Mouse (Mus musculus): ENCODE data around the gene Kazn. TPM values are rescaled to one million over a fixed set of nuclear protein-coding genes. Genes with fewer than 3 reads are reported as not detected.

Kazn gene
- total and polyA plus RNA-seq, 3 experiments, result 0.11 TPM; not detected in 2

- H3K36me3 ChIP-seq (replicated peaks), result no peaks in the 10 kb centered on the region
- TF ChIP-seq POLR2AphosphoS5 (IDR thresholded peaks at IDR 0.05; ENCODE audit: insufficient replicate concordance, low read depth, low read length) (no peak), TAL1 (conservative IDR thresholded peaks at IDR 0.05; ENCODE audit: low read depth, low read length) (no peak), GATA1 (IDR thresholded peaks at IDR 0.05; ENCODE audit: borderline replicate concordance, low read length) (no peak), CTCF (IDR thresholded peaks at IDR 0.05; ENCODE audit: low read depth, low read length) (no peak), GATA2 (IDR thresholded peaks at IDR 0.05; ENCODE audit: borderline replicate concordance, low read depth, low read length) (no peak)
- no peaks in the 10 kb centered on the region for H3K4me1 ChIP-seq (ENCODE audit: insufficient read depth, low read depth, low read length)
- ATAC-seq (ENCODE audit: extremely low read depth, insufficient number of reproducible peaks, low FRiP score, poor library complexity, severe bottlenecking) (no peak), DNase-seq (ENCODE audit: low spot score) (no peak)
- no peaks in the 10 kb centered on the region for H3K27me3 ChIP-seq (ENCODE audit: insufficient read depth, low read length)
- peaks cover 77% of the 10 kb centered on the region for H3K9me3 ChIP-seq (replicated peaks)
- H3K4me3 ChIP-seq (ENCODE audit: low read depth, low read length), result no peak overlapping the region
Measured at GRCm38 (mm10) chr4:142274441-142275234, 35.4 kb upstream of the Kazn start.

- Histone ChIP-seq H3K4me1 (ENCODE audit: insufficient read depth, low read depth, low read length) (no peaks in the 10 kb centered on the region), H3K36me3 (replicated peaks) (no peaks in the 10 kb centered on the region), H3K27me3 (ENCODE audit: insufficient read depth, low read length) (no peaks in the 10 kb centered on the region), H3K4me3 (ENCODE audit: low read depth, low read length) (no peak overlapping the region), H3K9me3 (replicated peaks) (peaks cover 78% of the 10 kb centered on the region)
- no peak for DNase-seq (ENCODE audit: low spot score)
- ATAC-seq (ENCODE audit: extremely low read depth, insufficient number of reproducible peaks, low FRiP score, poor library complexity, severe bottlenecking), result no peak
- TF ChIP-seq GATA1 (IDR thresholded peaks at IDR 0.05; ENCODE audit: borderline replicate concordance, low read length) (no peak), TAL1 (conservative IDR thresholded peaks at IDR 0.05; ENCODE audit: low read depth, low read length) (no peak), CTCF (IDR thresholded peaks at IDR 0.05; ENCODE audit: low read depth, low read length) (no peak), POLR2AphosphoS5 (IDR thresholded peaks at IDR 0.05; ENCODE audit: insufficient replicate concordance, low read depth, low read length) (no peak), GATA2 (IDR thresholded peaks at IDR 0.05; ENCODE audit: borderline replicate concordance, low read depth, low read length) (no peak)
Measured at GRCm38 (mm10) chr4:142271506-142271905, 32.3 kb upstream of the Kazn start.

GRCm38 (mm10) chr4:142267832-142268231 lies 28.6 kb upstream of the Kazn start:
- TF ChIP-seq GATA1 (IDR thresholded peaks at IDR 0.05; ENCODE audit: borderline replicate concordance, low read length) (no peak), TAL1 (conservative IDR thresholded peaks at IDR 0.05; ENCODE audit: low read depth, low read length) (no peak), CTCF (IDR thresholded peaks at IDR 0.05; ENCODE audit: low read depth, low read length) (no peak), GATA2 (IDR thresholded peaks at IDR 0.05; ENCODE audit: borderline replicate concordance, low read depth, low read length) (no peak), POLR2AphosphoS5 (IDR thresholded peaks at IDR 0.05; ENCODE audit: insufficient replicate concordance, low read depth, low read length) (no peak)
- no peaks in the 10 kb centered on the region for H3K36me3 ChIP-seq (replicated peaks)
- H3K4me3 ChIP-seq (ENCODE audit: low read depth, low read length), result no peak overlapping the region
- DNase-seq (ENCODE audit: low spot score), result no peak
- H3K27me3 ChIP-seq (ENCODE audit: insufficient read depth, low read length), result no peaks in the 10 kb centered on the region
- H3K4me1 ChIP-seq (ENCODE audit: insufficient read depth, low read depth, low read length), result no peaks in the 10 kb centered on the region
- no peak for ATAC-seq (ENCODE audit: extremely low read depth, insufficient number of reproducible peaks, low FRiP score, poor library complexity, severe bottlenecking)
- H3K9me3 ChIP-seq (replicated peaks), result peaks cover 81% of the 10 kb centered on the region

GRCm38 (mm10) chr4:142267348-142267819 lies 28.2 kb upstream of the Kazn start:
- no peak for TF ChIP-seq GATA2 (IDR thresholded peaks at IDR 0.05; ENCODE audit: borderline replicate concordance, low read depth, low read length)
- no peak for TF ChIP-seq POLR2AphosphoS5 (IDR thresholded peaks at IDR 0.05; ENCODE audit: insufficient replicate concordance, low read depth, low read length)
- TF ChIP-seq TAL1 (conservative IDR thresholded peaks at IDR 0.05; ENCODE audit: low read depth, low read length), result no peak
- no peak for TF ChIP-seq GATA1 (IDR thresholded peaks at IDR 0.05; ENCODE audit: borderline replicate concordance, low read length)
- TF ChIP-seq CTCF (IDR thresholded peaks at IDR 0.05; ENCODE audit: low read depth, low read length), result no peak
- Histone ChIP-seq H3K36me3 (replicated peaks) (no peaks in the 10 kb centered on the region), H3K9me3 (replicated peaks) (peaks cover 86% of the 10 kb centered on the region), H3K4me1 (ENCODE audit: insufficient read depth, low read depth, low read length) (no peaks in the 10 kb centered on the region), H3K27me3 (ENCODE audit: insufficient read depth, low read length) (no peaks in the 10 kb centered on the region), H3K4me3 (ENCODE audit: low read depth, low read length) (no peak overlapping the region)
- DNase-seq (ENCODE audit: low spot score) (no peak), ATAC-seq (ENCODE audit: extremely low read depth, insufficient number of reproducible peaks, low FRiP score, poor library complexity, severe bottlenecking) (no peak)

- TF ChIP-seq GATA2 (IDR thresholded peaks at IDR 0.05; ENCODE audit: borderline replicate concordance, low read depth, low read length) (no peak), GATA1 (IDR thresholded peaks at IDR 0.05; ENCODE audit: borderline replicate concordance, low read length) (no peak), CTCF (IDR thresholded peaks at IDR 0.05; ENCODE audit: low read depth, low read length) (no peak), POLR2AphosphoS5 (IDR thresholded peaks at IDR 0.05; ENCODE audit: insufficient replicate concordance, low read depth, low read length) (no peak), TAL1 (conservative IDR thresholded peaks at IDR 0.05; ENCODE audit: low read depth, low read length) (no peak)
- DNase-seq (ENCODE audit: low spot score) (no peak), ATAC-seq (ENCODE audit: extremely low read depth, insufficient number of reproducible peaks, low FRiP score, poor library complexity, severe bottlenecking) (no peak)
- Histone ChIP-seq H3K4me3 (ENCODE audit: low read depth, low read length) (no peak overlapping the region), H3K9me3 (replicated peaks) (peaks cover 89% of the 10 kb centered on the region), H3K4me1 (ENCODE audit: insufficient read depth, low read depth, low read length) (no peaks in the 10 kb centered on the region), H3K27me3 (ENCODE audit: insufficient read depth, low read length) (no peaks in the 10 kb centered on the region), H3K36me3 (replicated peaks) (no peaks in the 10 kb centered on the region)
Measured at GRCm38 (mm10) chr4:142264335-142264734, 25.1 kb upstream of the Kazn start.

GRCm38 (mm10) chr4:142261725-142262124 lies 22.5 kb upstream of the Kazn start:
- peaks cover 84% of the 10 kb centered on the region for H3K9me3 ChIP-seq (replicated peaks)
- ATAC-seq (ENCODE audit: extremely low read depth, insufficient number of reproducible peaks, low FRiP score, poor library complexity, severe bottlenecking) (no peak), DNase-seq (ENCODE audit: low spot score) (no peak)
- H3K4me1 ChIP-seq (ENCODE audit: insufficient read depth, low read depth, low read length), result no peaks in the 10 kb centered on the region
- H3K36me3 ChIP-seq (replicated peaks), result no peaks in the 10 kb centered on the region
- no peaks in the 10 kb centered on the region for H3K27me3 ChIP-seq (ENCODE audit: insufficient read depth, low read length)
- H3K4me3 ChIP-seq (ENCODE audit: low read depth, low read length), result no peak overlapping the region
- TF ChIP-seq GATA1 (IDR thresholded peaks at IDR 0.05; ENCODE audit: borderline replicate concordance, low read length), result no peak
- TF ChIP-seq GATA2 (IDR thresholded peaks at IDR 0.05; ENCODE audit: borderline replicate concordance, low read depth, low read length), result no peak
- no peak for TF ChIP-seq CTCF (IDR thresholded peaks at IDR 0.05; ENCODE audit: low read depth, low read length)
- no peak for TF ChIP-seq TAL1 (conservative IDR thresholded peaks at IDR 0.05; ENCODE audit: low read depth, low read length)
- TF ChIP-seq POLR2AphosphoS5 (IDR thresholded peaks at IDR 0.05; ENCODE audit: insufficient replicate concordance, low read depth, low read length), result no peak

Measured in G1E (cell line).